Mouse (Mus musculus): ENCODE data around the gene Syt14. TPM values are rescaled to one million over a fixed set of nuclear protein-coding genes. Genes with fewer than 3 reads are reported as not detected.

Gene Syt14
- polyA plus RNA-seq, 1 experiment, result 0.86 TPM

GRCm38 (mm10) chr1:192898742-192899141 is 136.8 kb downstream of the Syt14 start:
- Histone ChIP-seq H3K27ac (ENCODE audit: control insufficient read depth, insufficient read depth, low read depth, low read length) (no peak overlapping the region), H3K4me1 (ENCODE audit: control insufficient read depth, insufficient read depth, low read length) (no peaks in the 10 kb centered on the region), H3K27me3 (ENCODE audit: control insufficient read depth, insufficient read depth, low read length) (no peaks in the 10 kb centered on the region), H3K36me3 (ENCODE audit: control insufficient read depth, insufficient read depth, low read length) (no peaks in the 10 kb centered on the region), H3K4me3 (ENCODE audit: control insufficient read depth, low read depth, low read length) (no peak overlapping the region)
- no peak for TF ChIP-seq POLR2A (IDR thresholded peaks at IDR 0.05; ENCODE audit: control insufficient read depth, low read depth, low read length)
- TF ChIP-seq CTCF (IDR thresholded peaks at IDR 0.05; ENCODE audit: control insufficient read depth, insufficient read depth, insufficient replicate concordance, low read depth, low read length), result no peak

DNA sequence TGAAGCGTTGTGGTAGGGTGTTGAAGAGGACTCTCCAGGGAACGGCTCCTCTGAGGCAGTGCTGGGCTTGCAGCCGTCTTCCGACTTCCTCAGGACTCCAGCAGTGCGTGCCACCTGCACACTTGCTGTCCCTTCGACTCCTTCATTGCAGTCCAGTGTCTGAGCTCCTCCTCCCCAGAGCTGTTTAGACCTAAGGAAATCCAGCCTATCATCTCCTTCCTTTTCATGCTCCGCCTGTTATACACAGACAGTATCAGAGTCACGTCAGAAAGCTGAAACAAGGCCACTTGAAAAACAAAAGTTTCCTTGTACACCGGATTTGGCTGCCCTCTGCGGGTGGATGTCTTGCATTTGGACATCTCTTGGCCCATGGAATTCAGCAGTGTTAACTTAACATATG is 138.4 kb downstream of the Syt14 start:
- H3K4me1 ChIP-seq (ENCODE audit: control insufficient read depth, insufficient read depth, low read length), result no peaks in the 10 kb centered on the region
- H3K4me3 ChIP-seq (ENCODE audit: control insufficient read depth, low read depth, low read length), result no peak overlapping the region
- no peak for TF ChIP-seq POLR2A (IDR thresholded peaks at IDR 0.05; ENCODE audit: control insufficient read depth, low read depth, low read length)
- TF ChIP-seq CTCF (IDR thresholded peaks at IDR 0.05; ENCODE audit: control insufficient read depth, insufficient read depth, insufficient replicate concordance, low read depth, low read length), result no peak
- H3K27me3 ChIP-seq (ENCODE audit: control insufficient read depth, insufficient read depth, low read length), result no peaks in the 10 kb centered on the region
- no peaks in the 10 kb centered on the region for H3K36me3 ChIP-seq (ENCODE audit: control insufficient read depth, insufficient read depth, low read length)
- no peak overlapping the region for H3K27ac ChIP-seq (ENCODE audit: control insufficient read depth, insufficient read depth, low read depth, low read length)

DNA sequence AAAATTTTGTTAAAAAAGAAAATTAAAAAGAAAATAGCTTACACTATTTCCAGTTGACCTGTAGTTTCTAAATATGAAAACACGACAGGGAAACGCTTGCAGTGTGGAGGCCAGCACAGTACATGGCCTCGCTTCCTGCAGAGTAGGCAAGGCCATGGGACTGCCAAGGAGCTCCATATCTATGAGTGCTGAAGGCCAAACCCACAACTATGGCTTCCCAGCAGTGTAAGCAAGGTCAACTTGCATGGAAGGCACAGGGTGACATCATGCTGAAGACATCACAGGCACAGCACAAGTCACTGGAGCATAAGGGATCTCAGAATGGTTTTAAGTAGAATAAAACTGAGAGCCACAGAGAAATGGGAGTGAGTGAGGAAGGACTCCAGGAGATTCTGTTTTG is 139.5 kb downstream of the Syt14 start:
- H3K27ac ChIP-seq (ENCODE audit: control insufficient read depth, insufficient read depth, low read depth, low read length), result no peak overlapping the region
- H3K4me3 ChIP-seq (ENCODE audit: control insufficient read depth, low read depth, low read length), result no peak overlapping the region
- no peaks in the 10 kb centered on the region for H3K36me3 ChIP-seq (ENCODE audit: control insufficient read depth, insufficient read depth, low read length)
- H3K4me1 ChIP-seq (ENCODE audit: control insufficient read depth, insufficient read depth, low read length), result no peaks in the 10 kb centered on the region
- TF ChIP-seq POLR2A (IDR thresholded peaks at IDR 0.05; ENCODE audit: control insufficient read depth, low read depth, low read length), result no peak
- TF ChIP-seq CTCF (IDR thresholded peaks at IDR 0.05; ENCODE audit: control insufficient read depth, insufficient read depth, insufficient replicate concordance, low read depth, low read length), result no peak
- no peaks in the 10 kb centered on the region for H3K27me3 ChIP-seq (ENCODE audit: control insufficient read depth, insufficient read depth, low read length)

- H3K36me3 ChIP-seq (ENCODE audit: control insufficient read depth, insufficient read depth, low read length), result no peaks in the 10 kb centered on the region
- TF ChIP-seq CTCF (IDR thresholded peaks at IDR 0.05; ENCODE audit: control insufficient read depth, insufficient read depth, insufficient replicate concordance, low read depth, low read length) (no peak), POLR2A (IDR thresholded peaks at IDR 0.05; ENCODE audit: control insufficient read depth, low read depth, low read length) (no peak)
These were observed 144.9 kb downstream of the Syt14 start for GRCm38 (mm10) chr1:192890716-192891115.

DNA sequence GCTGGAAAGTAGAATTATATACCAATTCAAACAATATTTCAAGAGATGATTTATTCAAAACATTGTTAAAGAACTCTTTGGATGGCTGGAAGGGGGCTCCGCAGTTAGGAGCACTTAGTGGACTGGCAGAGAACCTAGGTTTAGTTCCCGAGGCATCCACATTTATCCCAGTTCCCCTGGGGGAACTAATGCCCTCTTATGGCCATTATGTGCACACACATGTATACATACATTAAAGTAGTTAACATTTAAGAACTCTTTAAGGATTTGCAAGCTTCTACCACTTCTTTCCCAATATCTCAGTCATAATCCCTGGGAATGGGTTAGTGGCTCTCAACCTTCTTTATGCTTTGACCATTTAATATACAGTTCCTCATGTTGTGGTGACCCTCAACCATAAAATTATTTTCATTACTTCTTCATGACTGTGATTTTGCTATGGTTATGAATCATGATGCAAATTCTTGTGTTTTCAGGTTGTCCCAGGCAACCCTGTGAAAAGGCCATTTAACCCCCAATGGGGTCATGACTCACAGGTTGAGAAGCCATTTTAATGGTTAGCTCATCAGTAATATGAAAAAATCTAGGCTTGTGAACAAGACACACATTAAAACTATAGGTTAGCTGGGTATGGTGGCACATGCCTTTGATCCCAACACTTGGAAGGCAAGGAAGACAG is 152.8 kb downstream of the Syt14 start:
- Histone ChIP-seq H3K4me3 (ENCODE audit: control insufficient read depth, low read depth, low read length) (no peak overlapping the region), H3K27me3 (ENCODE audit: control insufficient read depth, insufficient read depth, low read length) (no peaks in the 10 kb centered on the region), H3K27ac (ENCODE audit: control insufficient read depth, insufficient read depth, low read depth, low read length) (no peak overlapping the region), H3K36me3 (ENCODE audit: control insufficient read depth, insufficient read depth, low read length) (no peaks in the 10 kb centered on the region), H3K4me1 (ENCODE audit: control insufficient read depth, insufficient read depth, low read length) (no peaks in the 10 kb centered on the region)
- TF ChIP-seq CTCF (IDR thresholded peaks at IDR 0.05; ENCODE audit: control insufficient read depth, insufficient read depth, insufficient replicate concordance, low read depth, low read length), result no peak
- TF ChIP-seq POLR2A (IDR thresholded peaks at IDR 0.05; ENCODE audit: control insufficient read depth, low read depth, low read length), result no peak

More at GRCm38 (mm10) chr1:192890716-192891115, 144.9 kb downstream of the Syt14 start:
- Histone ChIP-seq H3K4me1 (ENCODE audit: control insufficient read depth, insufficient read depth, low read length) (no peaks in the 10 kb centered on the region), H3K4me3 (ENCODE audit: control insufficient read depth, low read depth, low read length) (no peak overlapping the region), H3K27me3 (ENCODE audit: control insufficient read depth, insufficient read depth, low read length) (no peaks in the 10 kb centered on the region), H3K27ac (ENCODE audit: control insufficient read depth, insufficient read depth, low read depth, low read length) (no peak overlapping the region)

GRCm38 (mm10) chr1:192880130-192880529 is 155.4 kb downstream of the Syt14 start:
- H3K27ac ChIP-seq (ENCODE audit: control insufficient read depth, insufficient read depth, low read depth, low read length), result no peak overlapping the region
- H3K4me1 ChIP-seq (ENCODE audit: control insufficient read depth, insufficient read depth, low read length), result no peaks in the 10 kb centered on the region
- no peaks in the 10 kb centered on the region for H3K27me3 ChIP-seq (ENCODE audit: control insufficient read depth, insufficient read depth, low read length)
- H3K36me3 ChIP-seq (ENCODE audit: control insufficient read depth, insufficient read depth, low read length), result no peaks in the 10 kb centered on the region
- TF ChIP-seq CTCF (IDR thresholded peaks at IDR 0.05; ENCODE audit: control insufficient read depth, insufficient read depth, insufficient replicate concordance, low read depth, low read length) (no peak), POLR2A (IDR thresholded peaks at IDR 0.05; ENCODE audit: control insufficient read depth, low read depth, low read length) (no peak)
- H3K4me3 ChIP-seq (ENCODE audit: control insufficient read depth, low read depth, low read length), result no peak overlapping the region

DNA sequence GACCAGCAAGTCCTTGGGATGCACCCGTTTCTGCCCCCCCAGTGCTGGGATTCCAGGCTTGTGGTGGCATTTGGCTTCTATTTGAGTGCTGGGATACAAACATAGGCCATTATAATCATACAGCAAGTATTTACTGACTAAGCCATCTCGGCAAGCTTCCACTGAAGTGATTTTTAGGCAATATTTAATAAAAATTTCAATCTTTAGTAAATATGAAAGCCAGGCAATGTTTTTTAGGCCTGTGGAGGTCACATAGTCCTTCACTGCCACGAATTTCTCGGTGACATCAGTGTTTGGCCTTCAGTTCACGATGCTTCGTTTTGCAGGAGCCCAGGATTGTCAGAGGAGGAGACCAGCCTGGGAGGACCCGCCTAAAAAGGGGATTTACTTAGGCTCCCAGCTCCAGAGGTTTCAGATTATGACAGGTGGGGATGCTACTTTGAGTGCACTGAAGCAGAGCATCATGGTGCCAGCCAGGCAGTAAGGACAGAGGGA is 156.4 kb downstream of the Syt14 start:
- H3K27me3 ChIP-seq (ENCODE audit: control insufficient read depth, insufficient read depth, low read length), result no peaks in the 10 kb centered on the region
- TF ChIP-seq POLR2A (IDR thresholded peaks at IDR 0.05; ENCODE audit: control insufficient read depth, low read depth, low read length), result no peak
- no peak for TF ChIP-seq CTCF (IDR thresholded peaks at IDR 0.05; ENCODE audit: control insufficient read depth, insufficient read depth, insufficient replicate concordance, low read depth, low read length)
- H3K4me3 ChIP-seq (ENCODE audit: control insufficient read depth, low read depth, low read length), result no peak overlapping the region
- H3K4me1 ChIP-seq (ENCODE audit: control insufficient read depth, insufficient read depth, low read length), result no peaks in the 10 kb centered on the region
- no peak overlapping the region for H3K27ac ChIP-seq (ENCODE audit: control insufficient read depth, insufficient read depth, low read depth, low read length)
- H3K36me3 ChIP-seq (ENCODE audit: control insufficient read depth, insufficient read depth, low read length), result no peaks in the 10 kb centered on the region

Data from testis, adult 2 months (tissue).